Mouse (Mus musculus) embryo, embryonic 11.5 days (tissue): ENCODE measurements around the gene Osm.

Experiments used
- DNase-seq: peaks from one replicate; pipeline ENCODE4 v3.0.0-alpha.2; 2012; ENCODE audit warnings: low read depth, low spot score

The Osm gene

DNA sequence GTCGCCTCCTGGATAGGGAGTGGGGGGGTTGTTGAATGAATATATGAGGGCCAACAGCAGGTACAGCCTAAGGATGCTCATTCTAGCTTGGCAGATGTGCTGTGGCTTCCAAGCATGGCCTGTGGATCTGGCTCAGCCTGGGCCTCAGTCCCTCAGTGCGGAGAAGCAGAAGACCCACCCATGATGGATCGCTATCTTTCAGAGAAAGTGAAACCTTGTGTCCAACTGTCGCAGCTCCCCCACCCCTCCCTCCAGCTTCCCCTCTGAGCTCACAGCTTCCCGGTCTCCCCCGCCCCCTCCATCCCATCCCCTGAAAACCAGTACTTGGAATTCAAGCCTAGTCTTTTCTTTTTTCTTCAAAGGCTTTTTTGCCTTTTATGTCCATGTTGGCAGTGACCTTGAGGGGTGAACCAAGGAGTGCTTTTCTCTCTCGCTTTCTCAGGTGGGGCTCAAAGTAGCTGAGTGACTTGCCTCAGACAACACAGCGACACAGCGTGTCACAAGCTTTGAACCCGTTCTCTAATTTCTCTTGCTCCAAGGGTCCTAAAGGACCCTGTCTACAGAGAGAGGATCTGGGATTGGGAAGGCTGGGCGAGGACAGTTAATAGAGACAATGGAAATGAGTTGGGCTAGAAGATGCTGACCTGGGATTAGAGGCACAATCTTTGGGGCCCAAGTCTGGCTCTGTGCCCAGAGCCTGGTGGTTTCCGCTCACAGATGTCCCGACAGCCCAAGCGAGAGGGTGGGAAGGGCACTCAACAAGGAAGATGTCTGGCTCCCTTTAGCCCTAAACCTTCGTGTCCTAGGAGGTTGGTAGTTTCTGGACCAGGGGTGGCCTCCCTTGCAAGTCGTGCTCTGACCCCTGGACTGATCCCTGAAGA lies at the start of gene Osm:
TSS of gene Osm (plus strand) at position 756 of the 881 bp plus-strand sequence.
- no peak for DNase-seq

DNA sequence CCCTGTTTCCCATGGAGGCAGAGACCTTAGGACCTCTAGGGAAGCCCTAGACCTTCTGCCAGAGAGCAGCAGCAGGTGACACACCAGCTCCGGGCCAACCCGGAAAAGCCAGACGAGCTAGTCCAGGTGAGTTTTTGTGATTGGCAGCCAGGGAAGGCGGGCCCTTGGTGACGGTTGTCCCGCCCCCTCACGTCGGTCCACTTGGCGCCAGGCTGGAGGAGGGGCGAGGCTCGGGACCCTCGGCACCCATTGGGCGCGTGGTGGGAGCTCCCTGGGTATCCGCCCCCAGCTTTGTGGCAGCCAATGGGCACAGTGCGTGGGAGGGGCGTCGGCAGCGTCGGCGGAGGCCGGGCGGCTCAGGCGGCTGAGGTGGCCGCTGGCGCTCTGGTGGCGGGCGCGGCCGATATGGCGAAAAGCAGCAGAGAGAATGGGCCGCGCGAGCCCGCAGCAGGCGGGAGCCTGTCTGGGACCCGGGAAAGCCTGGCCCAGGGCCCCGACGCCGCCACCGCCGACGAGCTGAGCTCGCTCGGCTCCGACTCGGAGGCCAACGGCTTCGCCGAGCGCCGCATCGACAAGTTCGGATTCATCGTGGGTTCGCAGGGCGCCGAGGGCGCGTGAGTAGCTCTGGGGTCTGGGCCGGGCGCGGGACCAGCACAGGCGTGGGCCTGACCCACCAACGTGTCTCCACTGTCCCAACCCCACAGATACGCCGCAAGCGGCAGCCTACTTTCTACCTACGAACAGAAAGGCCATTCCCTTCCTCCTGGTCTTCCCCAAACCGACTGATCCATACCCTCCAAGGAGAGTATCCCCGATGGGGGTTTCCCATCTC lies 49.5 kb upstream of the Osm start, which contains the start of gene Tbc1d10a:
TSS of gene Tbc1d10a (plus strand) at position 304 of the 832 bp plus-strand sequence.
- peak; percentile 96 for DNase-seq

DNA sequence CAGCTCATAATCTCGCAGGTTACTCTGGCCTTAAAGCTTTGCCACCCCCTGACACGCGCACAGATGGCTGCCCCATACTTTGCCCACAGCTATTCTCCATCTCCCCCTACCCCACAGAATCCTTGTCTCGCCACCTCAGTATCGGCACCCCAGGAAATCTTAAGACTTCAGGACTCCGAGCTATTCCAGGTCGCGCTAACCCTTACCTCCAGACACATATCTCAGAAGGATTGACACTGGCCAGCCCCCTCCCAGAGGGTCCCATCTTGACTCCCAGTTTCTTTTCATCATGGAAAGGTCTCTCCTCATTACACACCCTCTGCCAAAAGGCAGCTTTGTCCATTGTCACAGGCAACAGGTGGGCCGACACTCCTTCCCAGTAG lies 48.9 kb upstream of the Osm start:
- no peak for DNase-seq

DNA sequence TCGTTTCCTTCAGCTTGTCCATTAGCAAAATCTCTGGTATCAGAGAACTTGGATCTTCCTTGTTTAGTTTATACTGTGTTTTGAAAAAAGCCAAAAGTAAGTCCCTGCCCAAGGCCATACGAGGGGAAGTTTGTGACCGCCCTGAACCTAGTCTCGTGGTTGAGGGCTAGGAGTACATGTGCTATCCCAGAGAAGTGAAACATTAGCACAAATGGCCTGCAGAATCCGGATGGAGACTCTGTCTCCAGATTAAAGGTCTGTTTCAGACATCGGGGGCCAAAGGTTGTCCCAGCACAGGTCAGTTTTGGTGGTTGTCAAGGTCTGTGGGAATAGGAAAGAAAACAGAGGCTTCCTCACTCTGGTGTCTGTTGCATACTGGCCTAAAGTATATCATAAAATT lies 47.0 kb upstream of the Osm start:
- no peak for DNase-seq

DNA sequence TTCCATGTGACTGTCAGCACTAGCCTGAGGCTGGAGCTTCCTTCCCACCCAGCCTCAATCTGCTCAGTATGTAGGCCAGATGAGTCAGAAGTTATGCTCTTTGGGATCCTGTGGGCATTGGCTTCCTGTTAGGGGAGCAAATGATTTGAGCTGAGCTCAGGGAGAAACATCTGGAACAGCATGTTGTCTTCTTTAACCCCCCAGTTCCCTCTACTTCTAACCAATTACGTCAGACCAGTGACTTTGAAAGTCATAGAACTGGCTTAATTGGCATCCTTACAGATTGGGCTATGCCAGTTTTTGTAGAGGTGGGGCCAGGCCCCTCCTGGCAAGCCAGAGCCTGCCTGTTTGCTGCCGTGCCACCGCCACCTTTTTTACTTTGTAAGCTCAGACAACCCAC lies 45.5 kb upstream of the Osm start:
- DNase-seq = no peak

DNA sequence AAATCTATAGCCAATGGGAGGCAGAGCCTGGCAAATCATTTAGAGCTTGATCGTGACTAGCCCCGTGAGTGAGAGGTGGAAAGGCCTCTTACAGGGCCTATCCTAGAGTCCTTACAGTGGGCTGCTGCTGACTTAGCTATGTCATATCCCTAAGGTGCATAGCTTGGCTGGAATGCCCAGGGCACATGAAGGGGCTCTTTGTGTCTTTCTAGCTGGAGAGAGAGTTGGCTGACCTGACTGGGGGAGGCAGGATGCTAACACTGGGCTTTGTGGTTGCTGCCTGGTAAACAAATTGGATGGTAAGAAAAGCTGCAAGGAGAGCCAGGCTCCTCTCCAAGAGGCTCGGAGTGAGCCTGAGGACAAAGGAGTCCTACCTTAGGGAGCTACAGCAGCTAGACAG lies 43.5 kb upstream of the Osm start:
- no peak for DNase-seq

DNA sequence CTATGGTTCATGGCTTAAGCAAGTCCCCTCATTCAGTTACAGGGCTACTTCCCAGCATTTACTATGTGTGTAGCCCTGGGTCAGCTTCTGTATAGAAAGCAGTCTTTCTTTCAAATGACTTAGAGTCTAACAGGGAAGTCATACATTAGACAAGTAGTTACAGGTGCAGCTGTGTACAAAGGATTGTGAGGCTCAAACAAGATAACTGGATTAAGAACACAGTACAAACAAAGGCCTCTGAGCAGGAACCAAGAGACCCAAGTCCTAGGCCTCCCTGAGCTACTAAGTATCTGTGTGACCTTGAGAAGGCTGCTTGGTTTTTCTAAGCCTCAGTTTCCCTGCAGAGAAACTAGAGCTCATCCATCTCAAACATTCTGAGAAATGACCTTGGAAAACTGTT lies 42.8 kb upstream of the Osm start:
- DNase-seq = no peak

DNA sequence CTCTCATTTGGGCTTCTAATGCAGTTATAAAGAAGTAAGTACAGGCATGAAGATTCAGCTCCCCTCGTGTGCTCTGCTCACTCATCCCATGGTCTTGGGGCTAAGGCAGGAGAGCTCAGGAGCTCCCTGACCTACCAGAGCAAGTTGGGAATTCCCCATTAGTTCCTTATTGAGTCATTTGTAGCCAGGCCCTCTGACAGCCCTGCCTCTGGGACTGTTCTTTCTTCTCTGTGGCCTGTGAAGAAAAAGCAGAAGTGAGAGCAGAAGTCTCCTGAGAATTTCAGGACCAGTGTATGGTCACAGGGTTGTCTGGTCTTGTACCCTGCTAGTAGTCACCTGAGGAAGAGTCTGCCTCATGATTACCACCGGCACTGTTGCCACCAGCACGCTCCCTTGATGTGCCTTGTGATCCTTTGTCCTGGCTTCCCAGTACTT lies 40.6 kb upstream of the Osm start:
- no peak for DNase-seq

DNA sequence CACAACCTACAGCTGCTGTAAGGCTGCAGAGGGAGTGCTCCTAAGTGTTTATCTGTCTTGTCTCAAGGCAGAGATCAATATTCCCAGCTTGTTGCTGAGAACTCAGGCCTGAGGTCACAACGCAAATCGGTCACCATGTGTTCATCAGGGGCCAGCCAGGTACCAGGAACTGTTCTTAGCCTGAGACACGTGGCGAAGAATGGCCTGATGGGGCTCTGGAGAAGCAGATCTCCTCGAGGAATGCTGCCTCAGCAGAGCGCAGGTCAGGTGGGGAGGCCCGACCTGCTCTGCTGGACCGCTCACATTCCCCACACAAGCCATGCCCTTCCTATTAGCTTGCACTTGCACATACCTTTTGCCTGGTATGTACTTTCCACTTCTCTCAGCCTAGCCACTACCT lies 39.6 kb upstream of the Osm start:
- no peak for DNase-seq

DNA sequence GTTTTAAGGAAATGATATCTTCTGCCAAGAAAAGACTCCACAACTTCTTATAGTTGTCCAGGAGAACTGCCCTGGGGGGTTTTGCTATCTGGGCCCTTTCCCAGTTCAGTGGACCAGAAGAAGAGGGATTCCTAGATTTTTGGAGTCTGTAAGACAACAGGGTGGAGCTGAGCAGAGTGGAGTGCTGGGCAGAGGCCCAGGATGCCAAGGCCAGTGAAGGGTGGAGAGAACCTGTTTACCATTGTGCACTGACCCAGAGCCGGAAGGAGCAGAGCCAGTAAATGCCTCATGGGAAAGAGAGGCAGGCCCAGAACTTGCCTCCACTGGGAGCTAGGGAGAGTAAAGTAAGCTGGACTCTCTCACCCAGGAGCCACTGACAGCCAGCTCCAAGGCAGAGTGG lies 38.5 kb upstream of the Osm start:
- no peak for DNase-seq

DNA sequence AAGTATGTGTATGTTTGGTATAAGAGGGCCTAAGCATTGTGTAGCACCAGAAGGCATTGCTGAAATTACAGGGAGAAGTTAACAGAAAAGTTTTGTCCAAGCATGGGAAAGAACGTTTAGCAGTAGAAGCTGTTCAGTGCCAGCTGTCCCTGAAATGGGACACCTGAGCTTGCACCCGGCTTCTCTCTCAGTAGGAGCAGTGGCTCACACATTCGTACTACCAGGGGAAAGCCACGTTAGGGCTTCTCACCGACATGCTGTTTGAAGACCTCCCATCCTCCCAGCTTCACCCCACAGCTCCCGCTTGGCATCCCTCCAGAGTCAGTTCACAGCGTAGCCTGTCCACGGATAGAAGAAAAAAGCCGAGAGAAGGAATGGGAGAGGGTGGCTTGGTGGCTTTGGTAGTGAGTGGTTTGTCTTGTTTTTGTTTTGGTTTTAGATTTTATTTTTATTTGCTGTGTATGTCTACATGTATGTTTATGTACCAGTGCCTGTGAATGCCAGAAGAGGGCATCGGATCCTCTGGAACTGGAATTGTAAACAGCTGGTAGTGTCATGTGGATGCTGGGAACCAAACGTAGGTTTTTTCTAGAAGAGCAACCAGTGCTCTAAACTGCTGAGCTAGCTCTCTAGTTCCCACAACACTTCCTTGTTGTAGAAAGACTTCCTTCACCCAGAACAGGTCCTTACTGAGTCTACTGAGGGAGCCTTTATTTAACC lies 34.1 kb upstream of the Osm start:
- DNase-seq = no peak

DNA sequence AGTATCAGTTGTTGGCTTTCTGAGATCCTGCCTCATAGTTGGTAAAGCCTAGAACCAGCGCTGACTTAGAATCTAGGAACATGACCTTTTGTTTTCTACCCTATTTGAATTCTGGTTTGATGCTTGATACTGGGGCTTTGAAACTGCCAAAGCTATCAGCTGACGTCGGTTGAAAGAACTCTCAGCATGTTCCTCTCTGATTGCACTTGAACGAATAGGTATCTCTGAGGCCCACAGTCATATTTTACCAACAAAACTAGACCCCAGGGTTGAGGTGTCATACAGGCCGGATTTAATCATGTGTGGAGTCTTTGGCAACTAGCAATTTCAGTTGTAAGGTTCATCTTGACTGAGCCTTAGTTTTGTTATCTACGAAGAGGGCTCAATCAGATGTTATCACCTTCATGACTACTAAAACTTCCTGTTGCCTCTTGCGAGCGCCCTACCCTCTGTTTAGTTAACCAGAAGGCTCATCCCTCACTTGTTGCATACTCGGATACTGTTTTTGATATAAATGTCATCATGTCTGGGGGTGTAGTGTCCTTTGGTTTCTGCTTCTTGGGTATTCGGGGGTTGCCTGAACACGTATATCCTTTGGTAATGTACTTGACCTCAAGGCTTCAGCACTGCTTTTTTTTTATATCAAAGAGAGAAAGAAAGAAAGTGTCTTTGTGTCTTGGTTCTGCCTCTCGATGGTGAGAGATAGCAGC lies 33.1 kb upstream of the Osm start:
- DNase-seq = no peak

DNA sequence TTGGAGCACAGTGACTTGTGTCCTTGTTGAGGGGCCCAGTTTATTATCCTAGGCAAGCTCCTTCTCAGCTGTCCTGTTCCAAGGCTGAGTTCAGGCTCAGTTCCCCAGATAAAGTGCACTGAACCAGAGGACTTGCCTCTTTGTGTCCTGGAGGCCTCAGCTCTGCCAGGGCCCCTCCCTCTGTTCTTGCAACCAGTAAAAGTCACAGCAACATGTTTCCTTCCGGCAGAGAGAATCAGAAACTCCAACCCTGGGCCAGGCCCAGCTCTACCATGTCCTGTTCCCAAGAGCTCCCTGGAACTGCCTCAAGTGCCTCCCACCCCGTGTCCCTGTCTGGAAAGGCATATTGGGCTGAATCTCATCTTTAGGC lies 32.5 kb upstream of the Osm start:
- no peak for DNase-seq

DNA sequence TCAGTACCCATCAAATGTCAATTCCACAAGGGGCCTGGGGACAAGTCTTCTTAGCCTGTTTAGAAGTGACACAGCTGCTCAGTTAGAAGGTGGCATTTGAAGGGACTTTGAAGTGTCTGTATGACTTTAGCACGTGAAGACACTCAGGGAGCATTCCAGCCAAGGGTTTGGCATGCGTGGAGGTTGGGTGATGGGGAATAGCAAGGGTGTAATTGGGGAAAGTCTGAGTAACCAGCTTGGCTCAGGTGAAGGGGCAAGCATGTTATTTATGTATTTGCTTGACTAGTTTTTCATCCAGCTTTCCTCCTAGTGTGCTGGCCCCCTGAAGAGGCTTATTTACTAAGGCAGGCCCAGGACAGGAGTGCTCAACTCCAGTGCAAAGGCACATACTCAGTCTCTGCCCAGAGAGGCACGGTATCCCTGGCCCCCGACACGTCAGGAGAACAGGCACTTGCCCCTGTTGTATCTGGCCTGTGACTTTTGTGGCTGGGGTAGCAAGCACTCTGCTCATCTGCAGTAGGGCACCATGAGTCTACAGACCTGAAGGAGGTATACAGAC lies 31.0 kb upstream of the Osm start:
- no peak for DNase-seq

DNA sequence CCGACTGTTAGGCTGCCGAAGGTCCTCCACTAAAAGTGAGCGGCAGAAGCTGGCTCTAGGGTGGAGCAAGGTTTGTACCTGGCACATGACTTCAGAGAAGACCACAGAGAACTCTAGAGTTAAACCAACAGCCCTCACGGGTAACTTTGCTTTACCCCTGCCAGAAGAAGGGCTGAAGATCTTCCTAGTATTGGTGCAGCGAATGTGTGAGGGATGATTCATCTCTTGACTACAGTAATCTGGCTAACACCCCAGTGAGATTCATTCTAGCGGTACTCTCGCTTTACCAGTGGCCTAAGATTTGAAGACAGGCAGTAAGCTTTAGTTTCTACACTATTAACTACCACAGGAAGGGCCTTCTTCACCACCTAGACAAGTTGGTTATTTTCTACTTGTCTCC lies 30.3 kb upstream of the Osm start:
- no peak for DNase-seq

DNA sequence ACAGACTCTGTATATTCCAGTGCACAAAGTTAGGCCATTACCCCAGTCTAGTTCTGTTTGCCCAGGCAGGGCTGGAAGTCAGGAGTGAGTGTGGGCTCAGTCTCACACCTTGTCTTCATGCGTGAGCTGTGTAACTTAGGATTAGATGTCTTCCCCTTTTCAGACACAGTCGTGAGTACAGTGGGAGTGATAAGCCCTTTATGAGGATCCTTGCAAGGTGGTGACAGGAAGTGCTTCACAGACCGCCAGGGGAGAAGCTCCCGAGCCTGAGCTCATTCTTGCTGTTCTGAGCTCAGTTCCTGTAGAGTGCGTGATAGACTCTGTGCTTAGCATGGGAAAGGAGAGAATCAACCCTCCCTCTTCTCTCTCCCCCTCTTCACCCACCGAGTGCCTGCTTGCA lies 29.7 kb upstream of the Osm start:
- no peak for DNase-seq

DNA sequence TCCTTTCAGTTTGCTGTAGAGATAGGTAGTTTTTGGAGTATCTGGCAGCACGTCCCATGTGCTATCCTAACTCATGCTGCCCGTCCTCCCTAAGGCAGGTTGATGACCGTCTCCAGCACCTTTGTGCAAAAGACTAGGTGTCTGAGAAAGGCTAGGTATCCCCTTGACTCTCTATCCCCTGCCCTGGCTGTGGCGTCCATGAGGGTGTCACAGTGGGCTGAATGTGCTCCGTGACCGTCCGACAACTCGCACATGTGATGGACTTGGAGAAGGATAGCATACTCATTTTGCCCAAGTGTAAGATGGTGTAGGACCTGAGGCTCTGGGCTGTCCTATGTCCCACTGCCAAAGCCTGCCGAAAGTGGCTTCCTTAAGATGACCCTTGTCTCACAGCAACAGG lies 28.6 kb upstream of the Osm start:
- DNase-seq = no peak

DNA sequence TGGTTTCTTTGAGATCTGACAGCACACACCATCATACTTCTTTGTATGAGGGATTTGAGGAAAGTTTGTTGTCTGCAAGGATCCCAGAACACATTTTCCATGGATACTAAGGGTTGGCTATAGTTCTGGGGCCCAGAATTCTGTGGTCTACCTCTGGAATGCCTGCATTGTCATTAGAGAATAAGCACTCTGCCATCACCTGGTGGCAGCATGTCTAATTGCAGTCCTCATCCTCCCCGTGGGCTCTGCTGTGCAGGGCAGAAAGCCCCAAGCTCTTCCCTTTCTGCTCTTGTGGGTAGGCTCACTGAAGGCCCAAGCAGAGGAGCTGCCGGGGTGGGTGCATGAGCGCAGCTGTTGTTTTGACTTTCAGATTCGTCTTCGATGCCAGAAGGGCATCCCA lies 26.7 kb upstream of the Osm start:
- no peak for DNase-seq

DNA sequence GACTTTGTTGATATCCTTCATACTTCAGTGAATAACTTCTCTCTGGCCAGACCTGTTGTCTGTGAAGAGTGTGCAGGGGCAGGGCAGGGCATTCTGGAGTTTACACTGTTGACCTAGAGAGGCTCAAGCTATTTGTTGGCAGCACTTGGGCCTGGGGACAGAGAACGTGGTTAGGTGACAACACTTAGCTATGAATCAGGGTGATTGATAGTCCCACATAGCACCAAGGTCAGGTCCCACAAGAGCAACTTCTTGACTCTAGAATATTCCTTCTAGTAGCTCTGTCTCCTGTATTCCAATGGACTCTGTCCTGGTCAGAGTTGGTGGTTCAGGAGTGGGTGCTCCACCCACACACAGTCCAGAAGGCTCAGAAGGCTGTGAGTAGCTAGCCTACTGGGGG lies 25.4 kb upstream of the Osm start:
- no peak for DNase-seq

DNA sequence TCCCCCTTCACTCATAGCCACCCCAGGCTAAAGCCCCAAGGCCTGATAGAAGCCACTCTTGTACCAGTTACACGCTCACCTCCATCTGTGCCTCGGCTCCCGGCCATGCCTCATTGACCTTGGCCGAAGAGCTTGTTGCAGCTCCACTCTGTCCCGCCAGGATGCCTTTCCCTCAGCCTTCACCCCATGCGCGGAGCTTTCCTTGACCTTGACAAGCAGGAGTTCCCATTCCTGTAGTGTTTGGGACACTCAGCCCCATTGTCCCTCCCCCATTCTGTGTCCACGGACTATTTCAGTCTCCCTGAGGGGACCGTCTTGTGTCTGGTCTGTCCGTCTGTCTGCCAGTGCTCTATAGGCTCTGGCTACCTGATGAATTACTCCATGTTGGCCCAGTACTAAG lies 23.1 kb upstream of the Osm start:
- DNase-seq = no peak

DNA sequence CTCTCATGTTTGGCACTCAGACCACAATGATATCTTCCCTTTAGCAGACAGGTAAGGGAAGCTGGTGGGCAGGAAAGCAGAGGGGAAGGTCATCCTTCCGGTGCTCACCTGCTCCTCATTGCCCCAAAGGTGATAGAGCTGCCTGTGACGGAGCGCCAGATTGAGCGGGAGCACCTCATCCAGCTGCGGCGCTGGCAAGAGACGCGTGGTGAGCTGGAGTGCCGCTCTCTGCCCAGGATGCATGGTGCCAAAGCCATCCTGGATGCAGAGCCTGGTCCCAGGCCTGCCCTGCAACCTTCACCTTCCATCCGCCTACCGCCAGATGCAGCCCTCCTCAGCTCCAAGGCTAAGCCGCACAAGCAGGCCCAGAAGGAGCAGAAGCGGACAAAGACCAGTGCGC lies 21.6 kb upstream of the Osm start:
- DNase-seq = no peak
